Mouse (Mus musculus): Measurements from ENCODE around the gene Tnks2.

DNA sequence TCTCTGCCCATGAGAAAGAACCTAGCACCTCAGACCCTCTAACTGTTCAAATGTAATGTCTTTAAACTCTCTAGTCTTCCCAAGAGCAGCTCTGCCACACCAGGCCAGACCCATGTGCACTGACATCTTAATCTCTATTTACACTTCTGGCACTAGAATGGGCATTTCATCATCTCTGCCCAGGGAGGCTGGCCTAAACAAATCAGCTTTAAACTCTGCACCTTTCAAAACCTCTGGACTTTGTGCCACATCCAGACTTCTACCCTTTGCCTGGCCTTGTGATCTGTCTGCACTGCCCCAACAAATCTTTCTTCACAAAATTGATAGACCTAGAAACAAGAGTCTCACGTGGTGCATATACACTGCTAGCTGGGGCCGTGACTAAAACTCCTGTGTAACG is 38.8 kb upstream of the Tnks2 start:
- no peak for TF ChIP-seq CTCF (IDR thresholded peaks at IDR 0.05; ENCODE audit: extremely low read depth, insufficient read depth, low read length)
- no peak for TF ChIP-seq POLR2A (IDR thresholded peaks at IDR 0.05; ENCODE audit: extremely low read depth, insufficient read depth, low read length)

Data from cortical plate, adult 2 months (tissue).